Mouse (Mus musculus) forebrain, embryonic 11.5 days (tissue): ENCODE measurements around the gene Met. TPM values are rescaled to one million over a fixed set of nuclear protein-coding genes. Genes with fewer than 3 reads are reported as not detected.

Source experiments
- ATAC-seq: fragments of 200-750 bp; cut with Nextera tagmentation; replicated peaks from 2 replicates; pipeline ENCODE4 v1.8.0; 2017; ENCODE audit warnings: moderate TSS enrichment; ENCODE audit not compliant: low FRiP score
- DNase-seq: peaks from one replicate; pipeline ENCODE4 v3.0.0-alpha.2; 2017; ENCODE audit warnings: low spot score
- H3K27ac ChIP-seq: fragments of 300-500 bp; sonication (generic); 2 replicates; pipeline ENCODE4 v1.5.1; 2014; ENCODE audit warnings: low read depth, low read length
- H3K27me3 ChIP-seq: fragments of 300-500 bp; sonication (generic); 2 replicates; pipeline ENCODE4 v1.6.1; 2014; ENCODE audit warnings: mild to moderate bottlenecking, low read length, mixed read lengths; ENCODE audit not compliant: control insufficient read depth, insufficient read depth
- H3K36me3 ChIP-seq: fragments of 300-500 bp; sonication (generic); 2 replicates; pipeline ENCODE4 v1.6.1; 2014; ENCODE audit warnings: mild to moderate bottlenecking, low read length, moderate library complexity, mixed read lengths; ENCODE audit not compliant: control insufficient read depth, insufficient read depth
- H3K4me1 ChIP-seq: fragments of 300-500 bp; sonication (generic); replicated peaks from 2 replicates; pipeline ENCODE4 v1.6.1; 2014; ENCODE audit warnings: low read length, mixed read lengths; ENCODE audit not compliant: control insufficient read depth, insufficient read depth
- H3K4me2 ChIP-seq: fragments of 300-500 bp; sonication (generic); 2 replicates; pipeline ENCODE4 v1.6.1; 2014; ENCODE audit warnings: low read depth, mild to moderate bottlenecking, low read length, moderate library complexity, mixed read lengths; ENCODE audit not compliant: severe bottlenecking
- H3K4me3 ChIP-seq: fragments of 300-500 bp; sonication (generic); 2 replicates; pipeline ENCODE4 v1.5.1; 2014; ENCODE audit warnings: low read depth, low read length
- H3K9ac ChIP-seq: fragments of 300-500 bp; sonication (generic); 2 replicates; pipeline ENCODE4 v1.6.1; 2014; ENCODE audit warnings: low read length
- H3K9me3 ChIP-seq: fragments of 300-500 bp; sonication (generic); 2 replicates; pipeline ENCODE4 v1.6.1; 2016; ENCODE audit warnings: low read length, mixed read lengths; ENCODE audit not compliant: control insufficient read depth
- WGBS: fragments of 180-500 bp; shearing (Covaris S2); extraction: QIAGEN DNeasy Blood & Tissue Kit; methylation state at CpG from one replicate; pipeline ENCODE4 v1.1.7; 2014; 5-methylcytosine and 5-hydroxymethylcytosine counted together
- polyA plus RNA-seq: library from polyadenylated mRNA; unstranded; fragments of >200 nt; fragmentation: Nextera tagmentation; extraction: Ambion mirVana; gene quantifications from 2 replicates; pipeline ENCODE4 v1.2.1, GENCODE M21; 2014

The Met gene
- polyA plus RNA-seq, 1 experiment from 2014 or later: 1.1 TPM

GRCm38 (mm10) chr6:17498801-17499200 lies 35.2 kb downstream of the Met start:
- H3K36me3 ChIP-seq: no peaks in the 10 kb centered on the region
- H3K9ac ChIP-seq: no peak overlapping the region
- H3K4me2 ChIP-seq: no peak overlapping the region
- no peak for DNase-seq
- no peaks in the 10 kb centered on the region for H3K27me3 ChIP-seq
- H3K27ac ChIP-seq: no peak overlapping the region
- H3K4me1 ChIP-seq: no peaks in the 10 kb centered on the region
- no peak overlapping the region for H3K4me3 ChIP-seq
- WGBS: 89% methylated on average over 8 of the region's 8 CpGs
- no peak for ATAC-seq
- H3K9me3 ChIP-seq: no peaks in the 10 kb centered on the region

- Histone ChIP-seq H3K9me3 (no peaks in the 10 kb centered on the region), H3K4me1 (no peaks in the 10 kb centered on the region), H3K27ac (no peak overlapping the region), H3K36me3 (no peaks in the 10 kb centered on the region), H3K4me3 (no peak overlapping the region), H3K27me3 (no peaks in the 10 kb centered on the region), H3K4me2 (no peak overlapping the region), H3K9ac (no peak overlapping the region)
- DNase-seq: no peak
- WGBS: 89% methylated on average over 4 of the region's 4 CpGs
- ATAC-seq: no peak
These were observed 37.8 kb downstream of the Met start for GRCm38 (mm10) chr6:17501440-17501839.

- no peak overlapping the region for H3K4me2 ChIP-seq
- no peak overlapping the region for H3K4me3 ChIP-seq
- H3K36me3 ChIP-seq: no peaks in the 10 kb centered on the region
- H3K27me3 ChIP-seq: no peaks in the 10 kb centered on the region
- H3K9me3 ChIP-seq: no peaks in the 10 kb centered on the region
- ATAC-seq: no peak
- H3K27ac ChIP-seq: no peak overlapping the region
- DNase-seq: no peak
- 85% methylated on average over 1 of the region's 1 CpGs for WGBS
- H3K9ac ChIP-seq: no peak overlapping the region
- H3K4me1 ChIP-seq: no peaks in the 10 kb centered on the region
These were observed 38.7 kb downstream of the Met start for GRCm38 (mm10) chr6:17502311-17502710.

GRCm38 (mm10) chr6:17503724-17504123 lies 40.1 kb downstream of the Met start:
- Histone ChIP-seq H3K4me1 (no peaks in the 10 kb centered on the region), H3K9ac (no peak overlapping the region), H3K9me3 (no peaks in the 10 kb centered on the region), H3K27ac (no peak overlapping the region), H3K4me2 (no peak overlapping the region), H3K36me3 (no peaks in the 10 kb centered on the region), H3K27me3 (no peaks in the 10 kb centered on the region), H3K4me3 (no peak overlapping the region)
- WGBS: 72% methylated on average over 3 of the region's 3 CpGs
- ATAC-seq (no peak), DNase-seq (no peak)

- H3K27me3 ChIP-seq: no peaks in the 10 kb centered on the region
- DNase-seq: no peak
- WGBS: 77% methylated on average over 3 of the region's 3 CpGs
- no peak overlapping the region for H3K9ac ChIP-seq
- ATAC-seq: no peak
- no peaks in the 10 kb centered on the region for H3K4me1 ChIP-seq
- H3K27ac ChIP-seq: no peak overlapping the region
- H3K36me3 ChIP-seq: no peaks in the 10 kb centered on the region
- H3K9me3 ChIP-seq: no peaks in the 10 kb centered on the region
- no peak overlapping the region for H3K4me2 ChIP-seq
- no peak overlapping the region for H3K4me3 ChIP-seq
These were observed 41.9 kb downstream of the Met start for GRCm38 (mm10) chr6:17505530-17505929.

GRCm38 (mm10) chr6:17506831-17507230 lies 43.2 kb downstream of the Met start:
- no peaks in the 10 kb centered on the region for H3K36me3 ChIP-seq
- ATAC-seq (no peak), DNase-seq (no peak)
- no peak overlapping the region for H3K4me3 ChIP-seq
- WGBS: 94% methylated on average over 2 of the region's 2 CpGs
- H3K4me2 ChIP-seq: no peak overlapping the region
- H3K27ac ChIP-seq: no peak overlapping the region
- H3K9me3 ChIP-seq: no peaks in the 10 kb centered on the region
- H3K9ac ChIP-seq: no peak overlapping the region
- H3K27me3 ChIP-seq: no peaks in the 10 kb centered on the region
- no peaks in the 10 kb centered on the region for H3K4me1 ChIP-seq

- no peak overlapping the region for H3K4me3 ChIP-seq
- no peak overlapping the region for H3K9ac ChIP-seq
- no peak for DNase-seq
- ATAC-seq: no peak
- no peaks in the 10 kb centered on the region for H3K9me3 ChIP-seq
- no peak overlapping the region for H3K27ac ChIP-seq
- H3K4me2 ChIP-seq: no peak overlapping the region
- no peaks in the 10 kb centered on the region for H3K36me3 ChIP-seq
- H3K27me3 ChIP-seq: no peaks in the 10 kb centered on the region
- H3K4me1 ChIP-seq: no peaks in the 10 kb centered on the region
- 74% methylated on average over 5 of the region's 5 CpGs for WGBS
These were observed 44.6 kb downstream of the Met start for GRCm38 (mm10) chr6:17508184-17508583.

GRCm38 (mm10) chr6:17508604-17509372 lies 45.2 kb downstream of the Met start:
- no peaks in the 10 kb centered on the region for H3K4me1 ChIP-seq
- no peak for ATAC-seq
- no peak for DNase-seq
- no peak overlapping the region for H3K4me2 ChIP-seq
- H3K27ac ChIP-seq: no peak overlapping the region
- no peak overlapping the region for H3K9ac ChIP-seq
- H3K36me3 ChIP-seq: no peaks in the 10 kb centered on the region
- 89% methylated on average over 9 of the region's 9 CpGs for WGBS
- H3K27me3 ChIP-seq: no peaks in the 10 kb centered on the region
- H3K4me3 ChIP-seq: no peak overlapping the region
- H3K9me3 ChIP-seq: no peaks in the 10 kb centered on the region

GRCm38 (mm10) chr6:17513381-17513780 lies 49.8 kb downstream of the Met start:
- H3K9me3 ChIP-seq: no peaks in the 10 kb centered on the region
- no peaks in the 10 kb centered on the region for H3K4me1 ChIP-seq
- no peaks in the 10 kb centered on the region for H3K27me3 ChIP-seq
- DNase-seq (no peak), ATAC-seq (no peak)
- H3K4me2 ChIP-seq: no peak overlapping the region
- H3K9ac ChIP-seq: no peak overlapping the region
- 95% methylated on average over 15 of the region's 15 CpGs for WGBS
- no peaks in the 10 kb centered on the region for H3K36me3 ChIP-seq
- no peak overlapping the region for H3K4me3 ChIP-seq
- H3K27ac ChIP-seq: no peak overlapping the region
